Mouse (Mus musculus) lung, embryonic 15.5 days (tissue): ENCODE results near the gene Phf21b. TPM values are rescaled to one million over a fixed set of nuclear protein-coding genes. Genes with fewer than 3 reads are reported as not detected.
"Not testable (repeated sequence)": the region's sequence is repeated elsewhere in the genome, so short reads cannot be mapped to it uniquely, and the experiment has no call there.

Experiments used
- ATAC-seq: fragments of 200-750 bp; cut with Nextera tagmentation; 2 replicates; pipeline ENCODE4 v1.8.0; 2017; ENCODE audit warnings: moderate number of reproducible peaks, borderline replicate concordance; ENCODE audit not compliant: low FRiP score, low TSS enrichment; ENCODE audit errors: extremely low read depth
- H3K27ac ChIP-seq: fragments of 300-500 bp; sonication (generic); 2 replicates; pipeline ENCODE4 v1.5.1; 2015; ENCODE audit warnings: moderate library complexity, mild to moderate bottlenecking, inconsistent platforms
- H3K27me3 ChIP-seq: fragments of 300-500 bp; sonication (generic); 2 replicates; pipeline ENCODE4 v1.6.1; 2015; ENCODE audit warnings: inconsistent platforms
- H3K36me3 ChIP-seq: fragments of 300-500 bp; sonication (generic); 2 replicates; pipeline ENCODE4 v1.6.1; 2015; ENCODE audit warnings: inconsistent platforms
- H3K4me1 ChIP-seq: fragments of 300-500 bp; sonication (generic); 2 replicates; pipeline ENCODE4 v1.6.1; 2015; ENCODE audit warnings: inconsistent platforms
- H3K4me2 ChIP-seq: fragments of 300-500 bp; sonication (generic); 2 replicates; pipeline ENCODE4 v1.6.1; 2015; ENCODE audit warnings: inconsistent platforms, mild to moderate bottlenecking, moderate library complexity
- H3K4me3 ChIP-seq: fragments of 300-500 bp; sonication (generic); 2 replicates; pipeline ENCODE4 v1.5.1; 2015; ENCODE audit warnings: mild to moderate bottlenecking, inconsistent platforms
- H3K9ac ChIP-seq: fragments of 300-500 bp; sonication (generic); 2 replicates; pipeline ENCODE4 v1.6.1; 2015; ENCODE audit warnings: inconsistent platforms
- H3K9me3 ChIP-seq: fragments of 300-500 bp; sonication (generic); 2 replicates; pipeline ENCODE4 v1.6.1; 2016; ENCODE audit warnings: inconsistent platforms
- WGBS: fragments of 180-500 bp; shearing (Covaris S2); methylation state at CpG from one replicate; pipeline ENCODE4 v1.1.7; 2015; 5-methylcytosine and 5-hydroxymethylcytosine counted together
- polyA plus RNA-seq: library from polyadenylated mRNA; unstranded; fragments of >200 nt; fragmentation: Nextera tagmentation; extraction: Ambion mirVana; gene quantifications from 2 replicates; pipeline ENCODE4 v1.2.1, GENCODE M21; 2015

Phf21b gene
- polyA plus RNA-seq, 1 experiment from 2014 or later = 0.24 TPM

DNA sequence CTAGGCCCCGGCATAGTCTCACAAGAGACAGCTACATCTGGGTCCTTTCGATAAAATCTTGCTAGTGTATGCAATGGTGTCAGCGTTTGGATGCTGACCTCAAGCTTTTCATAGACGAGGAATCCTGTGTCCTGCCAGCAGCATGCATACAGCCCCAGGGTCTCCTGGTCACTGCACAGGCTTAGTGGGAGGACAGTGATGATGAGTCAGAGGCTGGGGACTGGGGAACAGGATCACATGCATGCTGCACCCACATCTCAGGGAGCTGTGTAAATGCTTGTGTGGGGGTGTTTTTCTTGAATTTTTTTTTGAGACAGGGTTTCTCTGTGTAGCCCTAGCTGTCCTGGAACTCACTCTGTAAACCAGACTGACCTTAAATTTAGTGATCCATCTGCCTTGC lies 87.3 kb downstream of the Phf21b start:
- H3K9ac ChIP-seq, H3K4me2 ChIP-seq, H3K36me3 ChIP-seq, H3K4me1 ChIP-seq, H3K27me3 ChIP-seq, ATAC-seq, H3K27ac ChIP-seq, H3K4me3 ChIP-seq, H3K9me3 ChIP-seq: not testable (repeated sequence)
- 78% methylated on average over 4 of the region's 4 CpGs for WGBS

GRCm38 (mm10) chr15:84766621-84767020 lies 89.2 kb downstream of the Phf21b start:
- no peak for ATAC-seq
- no peaks in the 10 kb centered on the region for H3K27me3 ChIP-seq
- H3K9me3 ChIP-seq = no peaks in the 10 kb centered on the region
- 36% methylated on average over 10 of the region's 10 CpGs for WGBS
- no peak overlapping the region for H3K9ac ChIP-seq
- no peaks in the 10 kb centered on the region for H3K4me1 ChIP-seq
- no peak overlapping the region for H3K27ac ChIP-seq
- no peak overlapping the region for H3K4me2 ChIP-seq
- no peaks in the 10 kb centered on the region for H3K36me3 ChIP-seq
- no peak overlapping the region for H3K4me3 ChIP-seq

DNA sequence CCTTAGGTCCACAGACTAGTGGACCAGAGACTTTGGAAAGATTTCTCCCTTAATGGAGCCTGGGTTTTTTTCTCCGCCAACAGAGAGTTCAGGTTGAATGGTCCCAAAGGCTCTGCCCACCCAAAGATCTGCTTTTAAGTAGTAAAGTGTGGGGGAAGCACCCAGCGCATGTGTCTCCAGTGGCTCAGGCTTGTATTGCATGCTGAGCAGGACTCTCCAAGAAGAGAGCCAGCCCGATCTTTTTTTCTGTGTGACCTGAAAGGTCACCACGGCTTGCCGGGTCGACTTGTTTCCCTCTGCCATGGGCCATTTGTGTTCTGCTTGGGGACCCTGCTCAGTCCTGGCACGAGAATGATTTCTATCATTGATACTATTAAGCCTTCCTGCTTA lies 92.4 kb downstream of the Phf21b start:
- no peak for ATAC-seq
- Histone ChIP-seq H3K27ac (no peak overlapping the region), H3K4me2 (no peak overlapping the region), H3K36me3 (no peaks in the 10 kb centered on the region), H3K4me1 (no peaks in the 10 kb centered on the region), H3K27me3 (no peaks in the 10 kb centered on the region), H3K9me3 (no peaks in the 10 kb centered on the region), H3K4me3 (no peak overlapping the region), H3K9ac (no peak overlapping the region)
- WGBS = 46% methylated on average over 7 of the region's 7 CpGs

DNA sequence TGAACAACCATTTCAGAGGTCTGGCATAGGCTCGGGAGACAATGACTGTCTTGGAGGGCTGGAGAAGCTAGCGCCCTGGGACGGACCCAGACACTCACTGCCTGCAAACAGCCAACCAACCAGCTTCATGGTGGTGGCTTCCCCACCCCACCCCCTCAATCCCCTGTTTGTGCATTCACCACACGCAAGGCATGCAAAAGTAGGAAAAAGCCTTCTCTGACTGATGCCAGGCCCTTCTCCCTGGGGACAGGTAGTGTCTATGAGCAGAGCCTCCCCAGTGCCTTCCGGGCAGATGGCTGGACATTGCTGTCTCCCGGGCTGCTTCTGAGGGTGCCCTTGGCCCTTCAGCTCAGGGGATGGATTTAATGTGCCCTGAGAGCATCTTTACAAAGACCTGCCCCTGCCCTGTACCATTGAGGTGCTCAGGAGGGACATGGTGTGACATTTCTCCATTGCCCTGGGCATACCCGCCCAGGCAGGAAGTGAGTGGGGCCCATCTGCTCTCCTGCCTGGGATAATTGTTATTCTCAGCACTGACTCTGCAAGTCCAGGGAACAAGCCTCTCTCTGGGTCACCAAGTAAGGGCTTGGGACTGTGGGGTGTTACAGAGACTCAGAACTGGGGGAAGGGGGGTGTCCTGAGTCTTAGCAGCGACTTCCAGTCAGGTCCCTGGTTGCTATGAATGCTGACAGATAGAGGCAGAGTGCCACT lies 93.0 kb downstream of the Phf21b start:
- ATAC-seq = no peak
- H3K4me1 ChIP-seq = no peaks in the 10 kb centered on the region

GRCm38 (mm10) chr15:84758493-84758892 lies 97.4 kb downstream of the Phf21b start:
- H3K4me1 ChIP-seq = no peaks in the 10 kb centered on the region
- WGBS = 36% methylated on average over 4 of the region's 4 CpGs
- H3K4me3 ChIP-seq = no peak overlapping the region
- H3K27ac ChIP-seq = no peak overlapping the region
- no peak overlapping the region for H3K9ac ChIP-seq
- no peaks in the 10 kb centered on the region for H3K9me3 ChIP-seq
- H3K36me3 ChIP-seq = no peaks in the 10 kb centered on the region
- H3K4me2 ChIP-seq = no peak overlapping the region
- no peak for ATAC-seq
- H3K27me3 ChIP-seq = peaks cover 8% of the 10 kb centered on the region; the same call in 1 of the 2 replicates

More for the DNA sequence above, 93.0 kb downstream of the Phf21b start:
- no peak overlapping the region for H3K4me2 ChIP-seq
- H3K36me3 ChIP-seq = no peaks in the 10 kb centered on the region
- H3K9me3 ChIP-seq = no peaks in the 10 kb centered on the region
- no peak overlapping the region for H3K9ac ChIP-seq
- 83% methylated on average over 8 of the region's 8 CpGs for WGBS
- no peaks in the 10 kb centered on the region for H3K27me3 ChIP-seq
- H3K27ac ChIP-seq = no peak overlapping the region
- H3K4me3 ChIP-seq = no peak overlapping the region

DNA sequence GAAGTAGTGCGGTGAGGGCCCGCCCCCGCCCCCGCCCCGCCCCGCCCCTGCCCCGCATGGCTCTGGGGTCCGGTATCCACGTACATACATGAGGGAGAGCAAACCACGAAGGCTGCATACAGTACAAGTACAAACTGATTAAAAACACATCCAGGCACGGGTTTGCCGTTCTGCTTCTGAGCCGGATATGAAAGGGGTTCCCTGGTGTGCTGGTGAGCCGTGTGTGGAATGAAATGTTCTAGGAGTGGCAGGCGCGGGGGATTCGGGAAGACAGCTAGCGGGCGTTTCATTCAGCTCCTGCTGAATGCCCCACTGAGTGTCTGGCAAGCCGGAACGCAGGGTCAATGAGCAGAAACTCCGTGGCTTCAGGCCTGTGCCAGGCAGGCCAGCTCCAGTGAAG lies 99.4 kb downstream of the Phf21b start:
- H3K4me3 ChIP-seq = peak overlapping the region; percentile 1; the same call in 1 of the 2 replicates
- H3K9me3 ChIP-seq = no peaks in the 10 kb centered on the region
- WGBS = 9% methylated on average over 22 of the region's 22 CpGs
- H3K27ac ChIP-seq = no peak overlapping the region
- no peaks in the 10 kb centered on the region for H3K4me1 ChIP-seq
- 0 out of 2 replicates have a peak overlapping the region, but pooled peaks have one; percentile 6 for H3K9ac ChIP-seq
- H3K4me2 ChIP-seq = peak overlapping the region; percentile 43
- no peaks in the 10 kb centered on the region for H3K36me3 ChIP-seq
- no peak for ATAC-seq
- H3K27me3 ChIP-seq = peaks cover 8% of the 10 kb centered on the region; the same call in 1 of the 2 replicates

DNA sequence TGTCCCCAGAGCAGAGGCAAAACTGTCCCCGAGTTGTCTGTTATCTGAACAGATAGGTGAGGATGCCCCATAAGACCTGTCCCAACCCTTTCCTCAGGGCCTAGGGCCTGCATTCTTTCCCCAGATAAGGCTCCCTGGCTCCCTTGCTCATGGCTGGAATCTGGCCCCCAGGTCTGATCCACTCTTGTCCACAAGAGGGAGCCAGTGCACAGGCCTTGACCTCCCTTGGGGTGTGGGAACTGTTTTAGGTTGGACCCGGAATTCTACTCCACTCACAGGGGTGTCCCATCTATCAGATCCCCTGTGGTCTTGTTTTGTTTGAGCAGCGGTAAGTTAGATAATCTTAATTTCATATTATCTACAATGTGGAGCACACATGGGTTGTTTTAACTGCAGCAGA lies 100.9 kb downstream of the Phf21b start:
- no peaks in the 10 kb centered on the region for H3K4me1 ChIP-seq
- no peak overlapping the region for H3K9ac ChIP-seq
- H3K36me3 ChIP-seq = no peaks in the 10 kb centered on the region
- no peak overlapping the region for H3K27ac ChIP-seq
- H3K27me3 ChIP-seq = peaks cover 8% of the 10 kb centered on the region; the same call in 1 of the 2 replicates
- ATAC-seq = 0 out of 2 replicates have a peak, but pooled peaks have one; percentile 39
- no peak overlapping the region for H3K4me2 ChIP-seq
- 14% methylated on average over 3 of the region's 3 CpGs for WGBS
- H3K9me3 ChIP-seq = no peaks in the 10 kb centered on the region
- no peak overlapping the region for H3K4me3 ChIP-seq

DNA sequence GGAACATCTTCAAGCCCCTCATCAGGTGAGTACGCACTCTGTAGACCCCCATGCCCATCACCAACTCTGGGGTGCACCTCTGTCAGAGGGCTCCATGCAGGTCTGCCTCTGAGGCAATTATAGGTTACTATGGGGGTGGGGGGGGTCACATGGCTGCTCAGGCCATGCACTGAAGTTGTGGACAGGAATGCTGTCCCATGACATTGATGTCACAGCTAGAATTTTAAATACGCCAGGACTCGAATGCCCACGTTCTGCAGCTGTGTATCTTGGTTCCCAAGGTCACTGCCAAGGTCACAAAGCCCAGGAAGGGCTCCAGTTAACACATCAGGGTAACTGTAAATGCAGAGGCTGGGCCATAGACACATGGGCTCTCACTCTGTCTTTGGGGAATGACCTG lies 110.0 kb downstream of the Phf21b start:
- ATAC-seq = no peak
- Histone ChIP-seq H3K9me3 (no peaks in the 10 kb centered on the region), H3K36me3 (no peaks in the 10 kb centered on the region), H3K4me2 (no peak overlapping the region), H3K27ac (no peak overlapping the region), H3K4me3 (no peak overlapping the region), H3K27me3 (no peaks in the 10 kb centered on the region), H3K4me1 (no peaks in the 10 kb centered on the region), H3K9ac (no peak overlapping the region)
- 83% methylated on average over 4 of the region's 4 CpGs for WGBS

DNA sequence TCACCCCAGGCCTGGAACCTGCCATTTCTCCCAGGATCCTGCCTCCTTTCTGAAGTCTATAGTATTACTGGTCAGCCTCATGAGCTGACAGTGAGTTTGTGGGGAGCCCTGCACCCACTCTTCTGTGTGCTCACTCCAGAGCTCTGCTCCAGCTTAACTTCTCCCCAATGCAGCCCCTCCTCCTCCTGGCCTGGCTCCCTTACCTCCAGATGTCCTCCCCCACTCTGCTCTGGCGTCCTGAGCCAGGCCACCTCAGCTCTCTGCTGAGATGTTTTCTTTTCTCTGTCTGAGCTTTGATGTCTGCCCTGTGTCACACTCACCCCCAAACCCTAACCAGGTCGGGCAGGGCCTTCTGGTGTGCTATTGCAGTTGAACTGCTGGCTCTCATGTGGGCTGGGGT lies 111.5 kb downstream of the Phf21b start:
- no peak overlapping the region for H3K4me3 ChIP-seq
- H3K27me3 ChIP-seq = no peaks in the 10 kb centered on the region
- no peak for ATAC-seq
- no peaks in the 10 kb centered on the region for H3K4me1 ChIP-seq
- no peak overlapping the region for H3K9ac ChIP-seq
- no peak overlapping the region for H3K27ac ChIP-seq
- WGBS = 8% methylated on average over 2 of the region's 2 CpGs
- H3K4me2 ChIP-seq = no peak overlapping the region
- H3K36me3 ChIP-seq = no peaks in the 10 kb centered on the region
- H3K9me3 ChIP-seq = no peaks in the 10 kb centered on the region

- no peak for ATAC-seq
- WGBS = 5% methylated on average over 3 of the region's 3 CpGs
Observed at GRCm38 (mm10) chr15:84743347-84743746, 112.5 kb downstream of the Phf21b start.

GRCm38 (mm10) chr15:84741573-84741972 lies 114.3 kb downstream of the Phf21b start:
- no peaks in the 10 kb centered on the region; the same call in 1 of the 2 replicates for H3K36me3 ChIP-seq
- H3K4me1 ChIP-seq = no peaks in the 10 kb centered on the region
- 60% methylated on average over 3 of the region's 3 CpGs for WGBS
- H3K27ac ChIP-seq = no peak overlapping the region
- H3K9me3 ChIP-seq = no peaks in the 10 kb centered on the region
- no peak overlapping the region for H3K9ac ChIP-seq
- no peaks in the 10 kb centered on the region for H3K27me3 ChIP-seq
- no peak for ATAC-seq
- no peak overlapping the region for H3K4me2 ChIP-seq
- no peak overlapping the region for H3K4me3 ChIP-seq

More at GRCm38 (mm10) chr15:84743347-84743746, 112.5 kb downstream of the Phf21b start:
- Histone ChIP-seq H3K9ac (no peak overlapping the region), H3K27me3 (no peaks in the 10 kb centered on the region), H3K36me3 (no peaks in the 10 kb centered on the region), H3K4me2 (no peak overlapping the region), H3K4me1 (no peaks in the 10 kb centered on the region), H3K9me3 (no peaks in the 10 kb centered on the region), H3K4me3 (no peak overlapping the region), H3K27ac (no peak overlapping the region)

DNA sequence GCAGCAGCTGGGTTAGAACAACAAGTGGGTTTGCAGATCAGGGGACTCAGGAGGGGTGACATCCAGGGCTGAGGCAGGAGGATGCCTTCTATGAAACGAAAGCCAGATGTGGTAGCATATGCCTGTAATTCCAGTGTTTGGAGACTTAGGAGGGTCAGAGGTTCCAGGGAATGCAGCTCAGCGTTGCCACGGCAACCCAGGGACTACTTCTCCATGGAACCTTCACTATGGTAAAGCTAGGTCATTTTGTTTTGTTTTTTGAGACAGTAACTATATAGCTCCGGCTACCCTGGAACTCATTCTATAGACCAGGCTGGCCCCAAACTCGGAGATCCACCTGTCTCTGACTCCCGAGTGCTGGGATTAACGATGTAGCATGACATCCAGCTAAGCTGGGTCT lies 117.6 kb downstream of the Phf21b start:
- no peak overlapping the region for H3K27ac ChIP-seq
- H3K9ac ChIP-seq = no peak overlapping the region
- 86% methylated on average over 7 of the region's 7 CpGs for WGBS
- no peak overlapping the region for H3K4me2 ChIP-seq
- H3K4me1 ChIP-seq = no peaks in the 10 kb centered on the region
- H3K9me3 ChIP-seq = no peaks in the 10 kb centered on the region
- no peaks in the 10 kb centered on the region; the same call in 1 of the 2 replicates for H3K36me3 ChIP-seq
- H3K27me3 ChIP-seq = no peaks in the 10 kb centered on the region
- no peak overlapping the region for H3K4me3 ChIP-seq
- ATAC-seq = no peak
